Mouse (Mus musculus) thymus, adult 2 months (tissue): Measurements from ENCODE around the gene Gadl1.

Experiments
- CTCF ChIP-seq: fragments of 200-500 bp; IDR thresholded peaks from 2 replicates; pipeline ENCODE4 v1.5.1; 2012; ENCODE audit warnings: mild to moderate bottlenecking, control low read depth, low read length, moderate library complexity, borderline replicate concordance; ENCODE audit not compliant: control insufficient read depth, poor library complexity, insufficient read depth; ENCODE audit errors: extremely low read depth
- POLR2A ChIP-seq: fragments of 200-500 bp; IDR thresholded peaks from 2 replicates; pipeline ENCODE4 v1.6.1; 2012; ENCODE audit warnings: mild to moderate bottlenecking, low read length, control low read depth, moderate library complexity; ENCODE audit not compliant: control insufficient read depth, poor library complexity, insufficient read depth; ENCODE audit errors: extremely low read depth

GRCm38 (mm10) chr9:115887571-115887970 lies 21.7 kb upstream of the Gadl1 start:
- TF ChIP-seq POLR2A (no peak), CTCF (no peak)
